Mouse (Mus musculus) kidney, postnatal 0 days (tissue): ENCODE measurements around the gene Szt2. TPM values are rescaled to one million over a fixed set of nuclear protein-coding genes. Genes with fewer than 3 reads are reported as not detected.

Experiments used
- ATAC-seq: fragments of 200-750 bp; cut with Nextera tagmentation; replicated peaks from 2 replicates; pipeline ENCODE4 v1.8.0; 2017; ENCODE audit warnings: low read depth, moderate number of reproducible peaks, moderate TSS enrichment, moderate library complexity; ENCODE audit not compliant: low FRiP score
- DNase-seq: peaks from one replicate; pipeline ENCODE4 v3.0.0-alpha.2; 2016; ENCODE audit warnings: low spot score
- H3K27ac ChIP-seq: fragments of 300-500 bp; sonication (generic); 2 replicates; pipeline ENCODE4 v1.5.1; 2014; ENCODE audit warnings: mild to moderate bottlenecking
- H3K27me3 ChIP-seq: fragments of 300-500 bp; sonication (generic); 2 replicates; pipeline ENCODE4 v1.6.1; 2014; ENCODE audit warnings: low read length, mixed read lengths; ENCODE audit not compliant: insufficient read depth
- H3K36me3 ChIP-seq: fragments of 300-500 bp; sonication (generic); 2 replicates; pipeline ENCODE4 v1.6.1; 2014; ENCODE audit warnings: low read length, mixed read lengths; ENCODE audit not compliant: insufficient read depth
- H3K4me1 ChIP-seq: fragments of 300-500 bp; sonication (generic); replicated peaks from 2 replicates; pipeline ENCODE4 v1.6.1; 2014; ENCODE audit warnings: antibody characterized with exemption, low read length, mixed read lengths; ENCODE audit not compliant: insufficient read depth
- H3K4me2 ChIP-seq: fragments of 300-500 bp; sonication (generic); 2 replicates; pipeline ENCODE4 v1.6.1; 2014; ENCODE audit warnings: mild to moderate bottlenecking, low read length, moderate library complexity, mixed read lengths
- H3K4me3 ChIP-seq: fragments of 300-500 bp; sonication (generic); replicated peaks from 2 replicates; pipeline ENCODE4 v1.5.1; 2014; ENCODE audit warnings: low read depth, low read length
- H3K9ac ChIP-seq: fragments of 300-500 bp; sonication (generic); 2 replicates; pipeline ENCODE4 v1.6.1; 2014; ENCODE audit warnings: low read depth, low read length
- H3K9me3 ChIP-seq: fragments of 300-500 bp; sonication (generic); replicated peaks from 2 replicates; pipeline ENCODE4 v1.6.1; 2016; ENCODE audit warnings: low read length, inconsistent platforms, mixed read lengths
- CTCF ChIP-seq: IDR thresholded peaks from 2 replicates; pipeline ENCODE4 v1.5.1; 2016; ENCODE audit warnings: antibody characterized with exemption, low read depth, mild to moderate bottlenecking, moderate library complexity
- WGBS: fragments of 180-500 bp; shearing (Covaris S2); extraction: QIAGEN DNeasy Blood & Tissue Kit; methylation state at CpG from one replicate; pipeline ENCODE4 v1.1.7; 2014; 5-methylcytosine and 5-hydroxymethylcytosine counted together
- polyA plus RNA-seq: library from polyadenylated mRNA; unstranded; fragments of >200 nt; fragmentation: Nextera tagmentation; extraction: Ambion mirVana; gene quantifications from 2 replicates; pipeline ENCODE4 v1.2.1, GENCODE M21; 2015

Szt2 gene
- polyA plus RNA-seq, 1 experiment from 2014 or later = 3.3 TPM

GRCm38 (mm10) chr4:118375999-118376398 is 33.1 kb downstream of the Szt2 start:
- no peak for DNase-seq
- 93% methylated on average over 6 of the region's 6 CpGs for WGBS
- no peak for TF ChIP-seq CTCF

DNA sequence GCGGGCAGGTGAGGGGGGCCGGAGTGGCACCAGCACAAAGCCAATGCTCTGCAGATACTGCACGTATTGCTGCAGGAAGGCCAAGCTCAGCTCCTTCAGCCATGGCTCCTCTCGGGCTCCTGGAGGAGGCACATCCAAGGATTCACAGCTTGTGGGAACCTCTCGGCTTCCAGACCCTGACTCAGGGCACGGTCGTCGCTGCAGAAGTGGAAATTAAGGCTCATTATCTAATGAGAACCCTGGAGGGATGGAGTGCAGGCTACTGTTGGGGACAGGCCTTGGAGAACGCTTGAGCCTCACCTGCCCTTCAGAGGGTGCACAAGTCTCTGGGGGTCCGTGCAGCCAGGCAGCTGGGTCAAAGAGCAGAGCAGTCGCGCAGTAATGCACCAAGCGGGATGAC is 37.3 kb downstream of the Szt2 start:
- no peak overlapping the region for H3K9ac ChIP-seq
- H3K4me3 ChIP-seq = no peak overlapping the region
- no peaks in the 10 kb centered on the region for H3K4me1 ChIP-seq
- no peak for ATAC-seq
- no peak for TF ChIP-seq CTCF
- no peaks in the 10 kb centered on the region for H3K27me3 ChIP-seq
- peaks cover 74% of the 10 kb centered on the region for H3K36me3 ChIP-seq
- 88% methylated on average over 13 of the region's 13 CpGs for WGBS
- H3K4me2 ChIP-seq = no peak overlapping the region
- no peaks in the 10 kb centered on the region for H3K9me3 ChIP-seq
- no peak overlapping the region for H3K27ac ChIP-seq
- DNase-seq = no peak

More at GRCm38 (mm10) chr4:118375999-118376398, 33.1 kb downstream of the Szt2 start:
- ATAC-seq = no peak
- no peaks in the 10 kb centered on the region for H3K27me3 ChIP-seq
- no peak overlapping the region for H3K9ac ChIP-seq
- no peaks in the 10 kb centered on the region for H3K9me3 ChIP-seq
- H3K36me3 ChIP-seq = peaks cover 82% of the 10 kb centered on the region
- no peaks in the 10 kb centered on the region for H3K4me1 ChIP-seq
- no peak overlapping the region for H3K4me3 ChIP-seq
- H3K27ac ChIP-seq = no peak overlapping the region
- H3K4me2 ChIP-seq = no peak overlapping the region

- Histone ChIP-seq H3K4me2 (no peak overlapping the region), H3K27ac (no peak overlapping the region), H3K27me3 (no peaks in the 10 kb centered on the region), H3K36me3 (peaks cover 67% of the 10 kb centered on the region), H3K4me1 (no peaks in the 10 kb centered on the region), H3K9me3 (no peaks in the 10 kb centered on the region), H3K4me3 (no peak overlapping the region), H3K9ac (no peak overlapping the region)
- DNase-seq = no peak
- no peak for ATAC-seq
- TF ChIP-seq CTCF = no peak
- WGBS = 65% methylated on average over 3 of the region's 3 CpGs
These were observed 40.5 kb downstream of the Szt2 start for GRCm38 (mm10) chr4:118368616-118369015.

DNA sequence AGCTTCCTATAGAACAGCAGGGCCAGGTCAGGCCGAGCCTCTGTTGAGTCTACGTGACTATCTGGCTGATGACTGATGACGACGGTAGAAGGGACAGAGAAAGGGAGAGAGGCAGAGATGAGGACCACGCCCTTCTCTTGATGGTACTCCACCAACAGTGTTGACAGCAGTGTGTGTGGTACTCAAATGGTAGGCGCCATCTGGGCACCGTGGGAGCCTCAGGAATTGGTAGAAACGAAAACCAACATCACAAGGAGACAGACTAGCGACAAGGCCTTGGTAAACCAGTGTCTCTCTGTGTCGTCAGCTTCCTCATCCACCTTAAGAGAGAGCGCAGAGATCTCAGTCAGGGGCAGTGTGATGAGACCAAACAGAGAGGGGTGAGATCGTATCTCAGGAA is 41.5 kb downstream of the Szt2 start:
- WGBS = 88% methylated on average over 12 of the region's 12 CpGs
- Histone ChIP-seq H3K36me3 (peaks cover 67% of the 10 kb centered on the region), H3K27me3 (no peaks in the 10 kb centered on the region), H3K4me2 (no peak overlapping the region), H3K27ac (no peak overlapping the region), H3K4me1 (no peaks in the 10 kb centered on the region), H3K4me3 (no peak overlapping the region), H3K9ac (no peak overlapping the region), H3K9me3 (no peaks in the 10 kb centered on the region)
- no peak for TF ChIP-seq CTCF
- ATAC-seq (no peak), DNase-seq (no peak)

DNA sequence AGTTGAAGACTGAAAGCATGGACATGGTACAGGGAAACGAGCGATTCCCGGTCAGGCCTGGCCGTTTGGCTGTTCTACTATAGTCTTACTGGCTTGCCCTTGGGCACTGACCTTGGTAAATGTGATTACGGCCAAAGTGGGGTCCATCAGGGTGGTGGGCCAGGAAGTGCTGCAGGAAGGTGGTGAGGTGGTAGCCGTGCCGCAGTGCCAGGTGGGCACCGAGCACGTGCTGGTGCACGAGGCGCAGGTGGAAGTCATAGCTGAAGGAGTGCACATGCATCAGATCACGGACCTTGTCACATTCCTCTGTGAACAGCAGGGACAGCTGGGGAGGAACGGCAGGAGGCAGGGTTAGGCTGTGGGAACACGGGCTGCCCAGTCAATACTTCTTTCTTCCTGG is 43.1 kb downstream of the Szt2 start:
- H3K4me2 ChIP-seq = no peak overlapping the region
- no peak overlapping the region for H3K4me3 ChIP-seq
- H3K4me1 ChIP-seq = no peaks in the 10 kb centered on the region
- no peak overlapping the region for H3K27ac ChIP-seq
- TF ChIP-seq CTCF = no peak
- H3K9me3 ChIP-seq = no peaks in the 10 kb centered on the region
- no peaks in the 10 kb centered on the region for H3K27me3 ChIP-seq
- no peak for ATAC-seq
- no peak for DNase-seq
- WGBS = 88% methylated on average over 14 of the region's 14 CpGs
- H3K36me3 ChIP-seq = peaks cover 65% of the 10 kb centered on the region
- no peak overlapping the region for H3K9ac ChIP-seq

- no peak overlapping the region for H3K27ac ChIP-seq
These were observed 44.4 kb downstream of the Szt2 start for GRCm38 (mm10) chr4:118364641-118365040.

DNA sequence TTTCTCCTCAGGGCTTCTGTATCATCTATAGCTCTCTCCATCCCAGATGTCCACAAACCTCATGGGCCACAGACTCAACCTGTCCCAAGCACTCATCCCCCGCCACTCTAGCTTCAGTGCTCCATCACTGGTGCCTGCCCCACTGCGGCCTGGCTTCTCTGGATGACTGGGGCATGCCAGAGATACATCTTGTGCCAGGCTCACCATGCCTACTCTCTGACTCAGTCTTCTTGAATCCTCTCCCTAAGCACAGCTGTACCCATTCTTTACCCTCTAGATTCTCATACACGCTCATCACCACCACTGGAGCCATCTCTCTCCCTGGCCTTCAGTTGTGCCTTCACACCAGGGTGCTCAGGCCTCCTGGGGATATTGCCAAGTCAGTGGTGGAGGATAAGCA is 45.1 kb downstream of the Szt2 start:
- H3K9ac ChIP-seq = no peak overlapping the region
- H3K27me3 ChIP-seq = no peaks in the 10 kb centered on the region
- WGBS = 100% methylated on average over 3 of the region's 3 CpGs
- H3K27ac ChIP-seq = no peak overlapping the region
- H3K4me3 ChIP-seq = no peak overlapping the region
- ATAC-seq = no peak
- DNase-seq = no peak
- no peak overlapping the region for H3K4me2 ChIP-seq
- H3K36me3 ChIP-seq = peaks cover 53% of the 10 kb centered on the region
- TF ChIP-seq CTCF = no peak
- peaks cover 10% of the 10 kb centered on the region; the same call in 1 of the 2 replicates for H3K4me1 ChIP-seq
- no peaks in the 10 kb centered on the region for H3K9me3 ChIP-seq

More at GRCm38 (mm10) chr4:118364641-118365040, 44.4 kb downstream of the Szt2 start:
- Histone ChIP-seq H3K9me3 (no peaks in the 10 kb centered on the region), H3K4me2 (no peak overlapping the region), H3K27me3 (no peaks in the 10 kb centered on the region), H3K4me3 (no peak overlapping the region), H3K9ac (no peak overlapping the region), H3K36me3 (peaks cover 59% of the 10 kb centered on the region), H3K4me1 (peaks cover 10% of the 10 kb centered on the region; the same call in 1 of the 2 replicates)
- no peak; the same call in 1 of the 2 replicates for ATAC-seq
- no peak for TF ChIP-seq CTCF
- WGBS = 92% methylated on average over 13 of the region's 13 CpGs
- no peak for DNase-seq
